Mouse (Mus musculus): ENCODE data around the gene Smoc2. TPM values are rescaled to one million over a fixed set of nuclear protein-coding genes. Genes with fewer than 3 reads are reported as not detected.
A peak's percentile ranks its signal among the peaks of the same experiment; 100 is the strongest.

Gene Smoc2
- total RNA-seq (2021) (10 to 100 TPM; 30.5 to 44.2 TPM), polyA plus RNA-seq (2012; rRNA removed) (108 and 121 TPM in 2 replicates)
- long read RNA-seq, transcript Smoc2-201 (13 exons, 2,832 nt): major isoform, 96 of 101 reads
- long read RNA-seq, partial matches to known transcripts: 3 of 101 reads
- long read RNA-seq, other reads (novel, unspliced or antisense): 0 of 101 reads

DNA sequence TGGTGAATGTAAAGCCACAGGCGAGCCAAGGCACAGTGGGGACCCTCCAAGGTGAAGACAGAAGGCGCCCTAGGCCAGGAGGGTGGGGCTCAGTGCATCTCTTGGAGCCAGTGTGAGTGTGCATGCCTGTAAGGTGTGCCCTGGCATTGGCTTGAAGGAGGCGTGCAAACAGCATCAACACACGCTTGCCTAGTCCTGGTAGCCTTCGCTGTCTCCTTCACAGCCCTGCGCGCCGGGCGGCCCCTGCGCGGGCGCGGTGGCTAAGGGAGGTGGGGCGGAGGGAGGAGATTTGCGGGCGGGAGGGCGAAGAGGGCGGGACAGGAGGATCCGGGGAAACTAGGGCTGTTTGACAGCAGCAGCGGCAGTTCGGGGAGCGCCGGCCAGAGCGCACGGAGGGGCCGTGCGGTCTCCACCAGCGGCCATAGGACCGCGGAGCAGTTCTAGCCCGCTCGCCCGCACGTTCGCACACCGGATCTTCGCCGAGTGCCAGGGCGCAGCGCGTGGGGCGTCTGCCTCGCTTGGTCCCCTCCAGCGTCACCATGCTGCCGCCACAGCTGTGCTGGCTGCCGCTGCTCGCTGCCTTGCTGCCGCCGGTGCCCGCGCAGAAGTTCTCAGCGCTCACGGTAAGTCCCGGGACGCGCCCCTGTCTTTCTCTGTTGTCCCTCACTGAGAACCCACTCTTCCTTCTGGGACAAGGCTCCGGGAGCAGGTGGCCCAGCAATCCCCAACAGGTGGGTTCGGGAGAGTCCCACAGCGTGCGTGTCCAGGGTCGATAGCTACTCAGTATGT, at the start of gene Smoc2:
TSS of gene Smoc2 (plus strand) at position 330 of the 789 bp plus-strand sequence.
- DNase-seq: peak; percentile 13

DNA sequence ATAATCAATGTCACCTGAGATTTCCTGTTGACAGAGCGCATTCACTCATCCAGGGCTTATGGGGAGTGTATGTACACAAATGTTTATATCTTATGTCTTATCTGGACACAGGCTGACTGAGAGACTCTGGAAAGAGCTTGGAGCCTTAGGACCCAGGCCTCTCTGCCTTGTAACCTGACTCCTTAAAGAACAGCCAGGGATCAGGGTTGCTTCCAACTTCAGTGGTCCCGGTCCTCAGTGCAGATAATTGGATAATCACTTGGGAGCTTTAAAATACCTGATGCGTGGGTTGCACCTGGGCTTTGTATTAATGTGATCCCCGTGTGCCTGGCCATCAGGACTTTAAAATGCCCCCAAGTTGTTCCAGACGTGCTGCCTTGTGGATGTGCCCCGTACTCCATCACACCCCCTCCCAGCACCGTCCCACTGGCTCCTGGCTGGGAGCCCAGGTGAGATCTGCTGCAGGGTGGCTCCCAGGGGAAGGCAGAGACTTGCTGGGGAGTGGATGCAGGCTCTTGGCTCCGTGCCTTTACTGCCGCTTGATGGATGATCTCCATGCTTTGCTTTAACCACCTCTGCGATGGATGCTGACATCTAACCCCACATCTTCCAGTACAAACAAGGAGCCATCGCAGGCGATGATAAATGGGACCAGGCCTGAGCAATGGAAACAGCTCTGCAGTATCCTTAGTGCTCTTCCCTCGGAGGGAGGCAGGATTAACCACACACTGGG, 48.4 kb upstream of the Smoc2 start:
- no peak for DNase-seq

DNA sequence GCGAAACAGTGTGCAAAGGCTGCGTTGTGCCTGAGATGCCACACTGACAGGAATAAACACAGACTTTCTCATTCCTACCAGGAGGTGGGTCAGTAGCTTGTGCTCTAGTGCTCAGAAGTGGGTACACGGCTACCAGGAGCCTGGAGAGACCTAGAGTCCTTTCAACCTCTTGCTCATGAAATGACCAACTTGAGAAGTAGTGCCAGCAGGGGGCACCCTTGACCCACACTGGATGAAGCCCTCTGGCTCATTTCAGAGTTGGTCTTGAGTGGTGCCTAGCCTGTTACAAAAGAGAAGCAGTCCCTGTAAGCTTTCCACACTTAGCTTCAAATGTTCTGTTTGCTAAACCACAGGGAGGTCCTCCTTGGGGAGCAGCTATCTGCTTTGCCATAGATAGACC, 46.7 kb upstream of the Smoc2 start:
- peak; percentile 62 for DNase-seq

GRCm38 (mm10) chr17:14233658-14234057, 45.6 kb upstream of the Smoc2 start:
- DNase-seq: no peak

DNA sequence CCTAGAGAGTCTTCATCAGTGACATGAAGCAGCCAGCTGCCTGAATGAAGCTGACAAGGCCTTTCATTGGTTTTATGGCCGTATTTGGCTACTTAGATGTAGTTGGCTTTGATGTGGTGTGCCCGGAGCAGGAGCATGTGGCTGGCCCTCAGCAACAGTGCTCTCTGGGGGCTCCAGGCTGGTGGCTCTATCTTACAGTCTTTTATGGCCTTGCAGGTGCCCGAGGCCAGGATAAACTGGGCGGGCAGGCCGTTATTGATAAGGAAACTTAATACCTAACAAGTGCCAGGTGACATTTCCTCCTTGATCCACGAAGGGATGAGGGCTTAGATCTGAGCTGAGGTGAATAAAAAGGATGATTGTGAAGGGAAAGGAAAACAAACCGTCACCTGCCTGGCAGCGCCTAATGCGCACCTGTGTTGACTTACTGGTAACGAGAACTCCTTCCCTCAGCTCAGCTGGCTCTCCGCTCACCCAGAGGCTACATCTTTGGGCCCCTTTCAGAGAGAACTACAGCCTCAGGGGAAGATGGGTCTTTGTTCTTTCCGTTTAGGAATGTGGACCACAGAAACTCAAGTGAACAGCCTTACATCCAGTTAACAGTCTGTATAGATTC, 44.4 kb upstream of the Smoc2 start:
- DNase-seq: no peak

DNA sequence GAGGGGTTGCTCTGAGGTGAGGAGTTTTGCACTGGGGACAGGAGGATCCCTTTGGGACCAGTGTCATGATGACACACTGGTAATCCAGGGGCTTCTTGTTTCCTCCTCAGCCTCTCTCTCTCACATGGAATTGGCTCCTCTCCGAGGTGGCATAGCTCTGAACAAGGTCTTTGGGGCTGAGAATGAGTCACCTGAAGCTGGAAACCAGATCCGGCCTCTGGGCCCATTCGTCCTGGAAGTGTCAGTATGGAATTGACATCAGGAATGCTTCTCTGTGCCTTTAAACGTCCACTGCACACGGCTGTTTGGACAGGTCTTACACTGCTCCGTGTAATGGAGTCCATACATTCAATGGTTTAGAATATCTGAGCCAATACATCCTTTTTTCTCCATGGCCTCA, 42.2 kb upstream of the Smoc2 start:
- DNase-seq: peak; percentile 15

DNA sequence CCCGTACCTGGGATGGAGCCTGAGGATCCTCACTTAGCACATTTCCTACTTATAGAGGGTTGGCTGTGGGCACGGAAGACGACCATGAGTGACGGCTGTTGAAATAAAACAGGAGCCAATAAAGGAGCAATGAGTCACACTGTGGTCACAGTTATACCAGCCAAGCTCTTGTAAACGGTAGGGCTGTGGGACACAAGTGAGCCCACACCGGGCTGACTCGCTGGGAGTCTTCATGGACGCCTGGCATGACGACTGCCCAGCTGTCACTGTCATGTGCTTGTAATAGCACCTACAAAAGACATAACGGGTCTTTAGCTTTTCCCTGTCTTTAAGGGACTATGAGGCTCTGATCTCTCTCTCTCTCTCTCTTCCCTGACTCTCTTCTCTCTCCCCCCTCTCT, 39.3 kb upstream of the Smoc2 start:
- DNase-seq: peak; percentile 7

- no peak for DNase-seq
Observed at GRCm38 (mm10) chr17:14242634-14243033, 36.7 kb upstream of the Smoc2 start.

- DNase-seq: peak; percentile 27
Observed at GRCm38 (mm10) chr17:14244195-14244965, 34.9 kb upstream of the Smoc2 start.

DNA sequence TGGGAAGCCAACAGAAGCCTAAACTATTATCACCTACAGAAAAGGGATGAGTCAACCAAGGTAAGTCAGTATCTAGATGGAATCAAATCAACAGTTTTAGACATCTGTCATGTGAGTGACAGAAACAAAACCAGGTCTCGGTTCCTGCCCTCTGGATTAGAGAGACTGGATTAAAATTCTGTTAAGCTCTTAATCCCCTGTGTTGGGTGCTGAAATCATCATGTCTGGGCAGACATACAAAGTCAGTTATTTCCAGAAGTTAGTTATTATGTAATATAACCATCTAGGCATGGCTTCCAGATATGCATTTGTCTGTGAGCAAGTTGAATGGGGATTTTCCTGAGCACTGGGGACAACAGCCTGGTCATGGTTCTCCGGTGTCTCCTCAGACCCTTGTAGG, 33.0 kb upstream of the Smoc2 start:
- no peak for DNase-seq

GRCm38 (mm10) chr17:14247931-14248330, 31.4 kb upstream of the Smoc2 start:
- no peak for DNase-seq

- DNase-seq: no peak
Observed at GRCm38 (mm10) chr17:14249595-14249994, 29.7 kb upstream of the Smoc2 start.

- DNase-seq: no peak
Observed at GRCm38 (mm10) chr17:14250401-14250800, 28.9 kb upstream of the Smoc2 start.

GRCm38 (mm10) chr17:14252456-14252855, 26.9 kb upstream of the Smoc2 start:
- DNase-seq: no peak

GRCm38 (mm10) chr17:14254616-14255015, 24.7 kb upstream of the Smoc2 start:
- DNase-seq: no peak

DNA sequence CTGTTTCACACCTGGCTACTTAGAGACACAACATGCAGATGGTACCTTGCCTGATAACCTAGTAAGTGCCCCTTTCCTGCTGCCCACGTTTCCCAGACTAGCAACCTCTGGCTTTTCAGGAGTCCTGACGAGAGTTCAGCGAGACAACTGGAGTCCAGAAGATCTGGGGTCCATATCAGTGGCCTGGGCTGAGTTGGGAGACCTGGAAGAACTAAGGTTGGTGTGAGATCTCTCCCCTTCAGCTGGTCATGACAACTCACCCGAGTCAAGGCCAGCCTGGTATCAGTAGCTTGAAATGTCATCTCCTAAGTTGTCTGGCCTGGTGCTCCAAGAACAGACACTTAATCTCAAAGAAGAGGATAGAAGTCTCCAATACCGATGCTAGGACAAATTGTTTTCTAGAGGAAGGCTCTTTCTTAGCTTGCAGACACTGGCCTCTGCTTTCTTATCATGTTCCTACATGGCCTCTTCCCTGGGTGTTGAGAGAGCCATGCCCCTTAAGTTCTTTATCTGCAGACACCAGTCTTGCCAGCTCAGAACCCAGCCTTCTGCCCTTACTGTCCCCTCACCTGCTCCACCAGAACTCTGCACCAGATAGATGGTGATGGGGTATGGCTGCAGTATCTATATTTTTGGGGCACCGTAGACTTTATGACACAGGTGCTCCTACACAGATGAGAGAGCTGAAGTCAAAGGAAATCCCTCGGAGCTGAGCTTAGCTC, 21.3 kb upstream of the Smoc2 start:
- DNase-seq: no peak

DNA sequence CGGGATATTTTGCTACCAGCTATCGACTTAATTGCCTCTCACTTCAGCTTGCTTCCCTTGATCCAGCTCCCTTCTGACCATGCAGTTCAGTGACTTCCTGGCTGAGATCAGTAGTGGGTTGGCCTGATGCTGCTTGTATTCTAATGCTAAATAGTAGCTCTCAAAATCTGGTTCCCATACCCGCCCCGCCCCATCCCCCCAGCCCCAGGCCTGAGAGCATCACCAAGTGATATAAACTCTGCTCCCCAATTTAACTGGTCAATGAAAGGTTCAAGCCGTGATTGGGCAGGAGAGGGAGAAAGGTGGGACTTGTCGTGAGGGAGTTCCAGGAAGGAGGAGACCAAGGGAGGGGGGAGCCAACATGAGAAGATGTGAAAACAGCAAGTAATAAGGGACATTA, 20.4 kb upstream of the Smoc2 start:
- DNase-seq: no peak

DNA sequence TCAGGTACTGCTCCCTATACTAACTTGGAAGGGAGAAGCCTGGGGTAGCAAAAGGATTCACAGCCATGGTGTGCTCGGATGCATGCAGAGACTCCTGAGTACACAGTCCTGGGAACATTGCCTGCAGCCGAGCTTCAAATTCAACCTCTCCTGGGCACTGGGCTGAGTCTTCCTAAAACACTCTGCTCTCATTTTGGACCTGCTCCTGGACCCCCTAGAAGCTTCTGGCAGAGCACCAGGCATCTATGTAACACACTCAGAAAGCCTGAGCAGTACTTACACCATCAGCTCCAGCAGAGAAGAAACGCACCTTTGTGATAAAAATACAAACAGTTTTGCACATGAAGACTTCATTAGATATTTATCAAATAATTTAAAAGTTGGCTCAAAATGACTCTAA, 18.3 kb upstream of the Smoc2 start:
- DNase-seq: no peak

- DNase-seq: no peak
Observed at GRCm38 (mm10) chr17:14262217-14262616, 17.1 kb upstream of the Smoc2 start.

DNA sequence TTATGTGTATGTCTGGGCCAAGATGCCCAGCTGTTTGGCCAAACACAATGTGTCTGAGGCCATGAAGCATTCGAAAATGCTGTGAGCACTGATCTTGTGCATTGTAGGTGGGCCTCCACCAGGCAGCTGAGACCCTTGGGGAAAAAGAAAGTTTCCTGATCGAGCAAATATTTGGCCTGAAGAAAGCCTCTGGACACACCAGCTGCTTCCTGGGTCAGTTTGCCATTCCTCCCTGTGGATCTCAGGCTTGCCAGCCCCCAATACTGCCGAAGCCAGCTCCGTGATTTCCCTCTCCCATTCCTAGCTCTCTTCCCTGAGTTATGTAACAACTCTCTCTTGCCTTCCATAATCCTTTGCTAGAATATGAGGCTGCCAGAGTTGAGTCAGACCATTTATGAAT, 11.3 kb upstream of the Smoc2 start:
- no peak for DNase-seq

GRCm38 (mm10) chr17:14273386-14273785, 5.9 kb upstream of the Smoc2 start:
- DNase-seq: no peak
